Mouse (Mus musculus) layer of hippocampus, postnatal 10 days (tissue): ENCODE results near the gene Prkag2. TPM values are rescaled to one million over a fixed set of nuclear protein-coding genes. Genes with fewer than 3 reads are reported as not detected.
A peak's percentile ranks its signal among the peaks of the same experiment; 100 is the strongest.
"Not testable (repeated sequence)": the region's sequence is repeated elsewhere in the genome, so short reads cannot be mapped to it uniquely, and the experiment has no call there.

Experiments
- DNase-seq, 2 experiments: peaks; one replicate each; pipeline ENCODE4 v3.0.0; 2021; ENCODE audit warnings: low spot score in 2 of 2
- total RNA-seq, 2 experiments: library from RNA; stranded (reverse); gene quantifications; 2 replicates each; pipeline ENCODE4 v1.2.3; 2021

The Prkag2 gene
- total RNA-seq, 2 experiments from 2014 or later: 143 to 147 TPM

GRCm38 (mm10) chr5:24888874-24889591, 211.4 kb downstream of the Prkag2 start:
- no peak for DNase-seq

GRCm38 (mm10) chr5:24887271-24887670, 213.2 kb downstream of the Prkag2 start:
- no peak for DNase-seq

- no peak for DNase-seq
Observed at GRCm38 (mm10) chr5:24878713-24879112, 221.7 kb downstream of the Prkag2 start.

GRCm38 (mm10) chr5:24877836-24878624, 222.4 kb downstream of the Prkag2 start:
- no peak for DNase-seq

GRCm38 (mm10) chr5:24876653-24877052, 223.8 kb downstream of the Prkag2 start:
- DNase-seq: no peak

GRCm38 (mm10) chr5:24874111-24874510, 226.3 kb downstream of the Prkag2 start:
- peak; percentile 53 to 77 for DNase-seq

- DNase-seq: no peak
Observed at GRCm38 (mm10) chr5:24873221-24873620, 227.2 kb downstream of the Prkag2 start.

- DNase-seq: no peak
Observed at GRCm38 (mm10) chr5:24871276-24871675, 229.2 kb downstream of the Prkag2 start.

- no peak for DNase-seq
Observed at GRCm38 (mm10) chr5:24869796-24870289, 230.6 kb downstream of the Prkag2 start.

GRCm38 (mm10) chr5:24863804-24864203, 236.6 kb downstream of the Prkag2 start:
- DNase-seq: no peak

GRCm38 (mm10) chr5:24861449-24861930, 239.0 kb downstream of the Prkag2 start:
- no peak for DNase-seq

GRCm38 (mm10) chr5:24860635-24861448, 239.6 kb downstream of the Prkag2 start:
- DNase-seq: peak; percentile 74 to 78

GRCm38 (mm10) chr5:24859771-24860540, 240.5 kb downstream of the Prkag2 start:
- DNase-seq: no peak

GRCm38 (mm10) chr5:24854827-24855600, 245.4 kb downstream of the Prkag2 start:
- no peak for DNase-seq

GRCm38 (mm10) chr5:24854256-24854655, 246.2 kb downstream of the Prkag2 start:
- no peak for DNase-seq

GRCm38 (mm10) chr5:24848261-24848660, 252.2 kb downstream of the Prkag2 start:
- DNase-seq: not testable (repeated sequence)

GRCm38 (mm10) chr5:24843841-24844240, 256.6 kb downstream of the Prkag2 start:
- no peak for DNase-seq

- no peak for DNase-seq
Observed at GRCm38 (mm10) chr5:24843103-24843475, 257.4 kb downstream of the Prkag2 start.

- DNase-seq: peak; percentile 98
Observed at GRCm38 (mm10) chr5:24842274-24843102, 258.0 kb downstream of the Prkag2 start, which contains the start of gene Rheb. Gene Rheb, minus strand, starts transcription at chr5:24842624.
